Mouse (Mus musculus) layer of hippocampus, adult 11-12 months (tissue): ENCODE data around the gene Golga4.

Experiments used
- DNase-seq: peaks from one replicate; pipeline ENCODE4 v3.0.0; 2022; ENCODE audit warnings: low spot score

The Golga4 gene

GRCm38 (mm10) chr9:118527056-118527455 lies 21.0 kb downstream of the Golga4 start:
- no peak for DNase-seq

- DNase-seq: no peak
Measured at GRCm38 (mm10) chr9:118529783-118530182, 23.7 kb downstream of the Golga4 start.

GRCm38 (mm10) chr9:118530679-118531078 lies 24.6 kb downstream of the Golga4 start:
- DNase-seq: no peak

GRCm38 (mm10) chr9:118532516-118533205 lies 26.6 kb downstream of the Golga4 start:
- DNase-seq: no peak

- DNase-seq: no peak
Measured at GRCm38 (mm10) chr9:118536946-118537345, 30.9 kb downstream of the Golga4 start.

GRCm38 (mm10) chr9:118537463-118538339 lies 31.6 kb downstream of the Golga4 start:
- DNase-seq: no peak

- no peak for DNase-seq
Measured at GRCm38 (mm10) chr9:118541851-118542250, 35.8 kb downstream of the Golga4 start.

- no peak for DNase-seq
Measured at GRCm38 (mm10) chr9:118545146-118545545, 39.1 kb downstream of the Golga4 start.

GRCm38 (mm10) chr9:118548651-118549050 lies 42.6 kb downstream of the Golga4 start:
- DNase-seq: no peak

- peak; percentile 41 for DNase-seq
Measured at GRCm38 (mm10) chr9:118556951-118557780, 51.1 kb downstream of the Golga4 start.

GRCm38 (mm10) chr9:118563356-118563755 lies 57.3 kb downstream of the Golga4 start:
- DNase-seq: no peak

- DNase-seq: no peak
Measured at GRCm38 (mm10) chr9:118563866-118564265, 57.8 kb downstream of the Golga4 start.

- no peak for DNase-seq
Measured at GRCm38 (mm10) chr9:118564696-118565095, 58.6 kb downstream of the Golga4 start.

- peak; percentile 25 for DNase-seq
Measured at GRCm38 (mm10) chr9:118569328-118569727, 63.3 kb downstream of the Golga4 start.

GRCm38 (mm10) chr9:118570865-118571264 lies 64.8 kb downstream of the Golga4 start:
- DNase-seq: no peak

- DNase-seq: no peak
Measured at GRCm38 (mm10) chr9:118571701-118572100, 65.6 kb downstream of the Golga4 start.

GRCm38 (mm10) chr9:118574911-118575310 lies 68.8 kb downstream of the Golga4 start:
- DNase-seq: peak; percentile 40

GRCm38 (mm10) chr9:118580371-118580770 lies 74.3 kb downstream of the Golga4 start:
- no peak for DNase-seq

GRCm38 (mm10) chr9:118582757-118583156 lies 76.7 kb downstream of the Golga4 start:
- DNase-seq: no peak

GRCm38 (mm10) chr9:118584838-118585237 lies 78.8 kb downstream of the Golga4 start:
- DNase-seq: no peak

GRCm38 (mm10) chr9:118585998-118586397 lies 79.9 kb downstream of the Golga4 start:
- no peak for DNase-seq

- no peak for DNase-seq
Measured at GRCm38 (mm10) chr9:118587115-118587514, 81.0 kb downstream of the Golga4 start.
